19 mouse cellular contexts compared by ENCODE assay signal in the genomic region with DNA sequence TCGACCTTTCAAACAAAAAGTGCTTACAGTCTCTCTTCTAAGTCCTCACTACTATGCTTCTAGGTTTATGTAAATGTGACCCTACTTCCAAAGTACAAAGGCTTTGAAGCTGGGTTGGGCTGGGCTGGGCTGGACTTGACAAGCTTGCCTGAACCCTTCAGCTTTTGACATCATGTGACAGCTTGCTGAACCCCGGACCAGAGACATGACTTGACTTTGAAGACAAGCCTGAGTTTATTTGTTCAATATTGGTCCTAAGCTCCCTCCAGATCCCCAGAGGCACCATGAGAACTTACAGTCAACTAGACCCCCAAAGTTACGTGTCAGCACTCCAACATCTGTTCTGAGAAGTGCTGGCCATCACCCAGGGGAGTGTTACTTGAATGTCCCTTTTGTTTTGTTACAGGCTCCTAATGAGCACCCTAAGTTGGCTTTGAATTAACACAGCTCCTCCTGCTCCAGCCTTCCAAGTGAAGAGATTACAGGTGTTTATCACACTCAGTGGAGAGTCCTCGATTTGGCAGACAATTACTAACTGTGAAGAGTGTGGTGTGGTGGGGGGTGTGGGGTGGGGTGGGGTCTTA.
DNase-seq lines count a peak whose midpoint lies in the region; ATAC-seq and TF ChIP-seq lines count a peak whose summit lies in the region.
"Had no signal": no experiment of that assay in that cellular context is flagged by ENCODE, and none has a peak within 500 bp of the region (broad histone marks: within the 10 kb centered on the region; RNA-seq: fewer than 3 reads in every experiment).

No protein-coding gene starts in this region.

- no peaks in the 10 kb centered on the region for H3K36me3 ChIP-seq in lung, embryonic 14.5 days (ENCODE audit: insufficient read depth)
- H3K36me3 ChIP-seq in heart, embryonic 15.5 days = no peaks in the 10 kb centered on the region
- H3K36me3 ChIP-seq: forebrain, embryonic 12.5 days; liver, embryonic 12.5 days; midbrain, embryonic 12.5 days; neural tube, embryonic 15.5 days had no signal

- H3K4me1 ChIP-seq in lung, embryonic 14.5 days (ENCODE audit: insufficient read depth) = 0 out of 2 replicates have a peak, but pooled peaks cover 3% of the 10 kb centered on the region
- 0 out of 2 replicates have a peak, but pooled peaks cover 5% of the 10 kb centered on the region for H3K4me1 ChIP-seq in heart, embryonic 15.5 days (replicated peaks)
- H3K4me1 ChIP-seq: forebrain, embryonic 12.5 days; liver, embryonic 12.5 days; neural tube, embryonic 15.5 days had no signal

- no peak overlapping the region for H3K9ac ChIP-seq in lung, embryonic 14.5 days
- no peak overlapping the region for H3K9ac ChIP-seq in heart, embryonic 15.5 days
- H3K9ac ChIP-seq: forebrain, embryonic 12.5 days; liver, embryonic 12.5 days; midbrain, embryonic 12.5 days; neural tube, embryonic 15.5 days had no signal

- H3K27ac ChIP-seq in gastrocnemius, adult 2 months = peak overlapping the region; percentile 16; the same call in 1 of the 2 replicates
- no peak overlapping the region for H3K27ac ChIP-seq in lung, embryonic 14.5 days (ENCODE audit: low read depth)
- no peak overlapping the region for H3K27ac ChIP-seq in heart, embryonic 15.5 days
- H3K27ac ChIP-seq: forebrain, embryonic 12.5 days; kidney, postnatal 0 days; liver, embryonic 12.5 days; midbrain, embryonic 12.5 days had no signal

- no peak for TF ChIP-seq POLR2A in brain, embryonic 14.5 days (IDR thresholded peaks at IDR 0.05; ENCODE audit: borderline replicate concordance, extremely low read depth, insufficient read depth, insufficient read length, poor library complexity, severe bottlenecking)

- H3K4me3 ChIP-seq in gastrocnemius, adult 2 months = no peak overlapping the region
- no peak overlapping the region for H3K4me3 ChIP-seq in lung, embryonic 14.5 days (ENCODE audit: low read depth, low read length)
- no peak overlapping the region for H3K4me3 ChIP-seq in heart, embryonic 15.5 days
- H3K4me3 ChIP-seq: forebrain, embryonic 12.5 days; liver, embryonic 12.5 days; midbrain, embryonic 12.5 days; myocyte; neural tube, embryonic 15.5 days had no signal

- 31% methylated on average over 4 of the region's 4 CpGs for WGBS in lung, embryonic 14.5 days
- 28% methylated on average over 4 of the region's 4 CpGs for WGBS in heart, embryonic 15.5 days

- no peak for DNase-seq in gastrocnemius, adult 2 months
- DNase-seq in gastrocnemius, postnatal 4 days (ENCODE audit: low spot score in 2 of 2) = no peak
- peak; percentile 13 for DNase-seq in lung, embryonic 14.5 days
- no peak for DNase-seq in lung, adult 18-20 months
- peak; percentile 57 for DNase-seq in brain, embryonic 14.5 days (ENCODE audit: low read depth)
- DNase-seq in urinary bladder, postnatal 25 days (ENCODE audit: low spot score) = no peak
- DNase-seq: B cell, adult 2 months; cerebellum, adult 11-12 months; kidney, adult 11 months; right cerebral cortex, postnatal 25 days; thymus, postnatal 4 days had no signal

- intact Hi-C loops in gastrocnemius, adult 2 months (cut with DNase I) = no loop called here

- no peak for TF ChIP-seq CTCF in gastrocnemius, adult 2 months (IDR thresholded peaks at IDR 0.05)
- no peak for TF ChIP-seq CTCF in lung, embryonic 14.5 days (IDR thresholded peaks at IDR 0.05; ENCODE audit: low read depth)
- no peak for TF ChIP-seq CTCF in brain, embryonic 14.5 days (IDR thresholded peaks at IDR 0.05; ENCODE audit: borderline replicate concordance, extremely low read depth, insufficient read depth, insufficient read length)

- H3K27me3 ChIP-seq in lung, embryonic 14.5 days (ENCODE audit: insufficient read depth, low read length) = no peaks in the 10 kb centered on the region
- H3K27me3 ChIP-seq in heart, embryonic 15.5 days = no peaks in the 10 kb centered on the region
- H3K27me3 ChIP-seq: forebrain, embryonic 12.5 days; midbrain, embryonic 12.5 days; neural tube, embryonic 15.5 days had no signal

- no peaks in the 10 kb centered on the region for H3K9me3 ChIP-seq in lung, embryonic 14.5 days (ENCODE audit: low read depth, low read length)
- no peaks in the 10 kb centered on the region for H3K9me3 ChIP-seq in heart, embryonic 15.5 days (replicated peaks)
- H3K9me3 ChIP-seq: forebrain, embryonic 12.5 days; liver, embryonic 12.5 days; midbrain, embryonic 12.5 days; neural tube, embryonic 15.5 days had no signal

- no peak overlapping the region; the same call in 1 of the 2 replicates for H3K4me2 ChIP-seq in lung, embryonic 14.5 days
- peak overlapping the region; percentile 38; the same call in 1 of the 2 replicates for H3K4me2 ChIP-seq in heart, embryonic 15.5 days
- H3K4me2 ChIP-seq: forebrain, embryonic 12.5 days; liver, embryonic 12.5 days; midbrain, embryonic 12.5 days; neural tube, embryonic 15.5 days had no signal

- ATAC-seq in lung, embryonic 14.5 days (ENCODE audit: insufficient read depth) = no peak
- ATAC-seq in heart, embryonic 15.5 days (replicated peaks; ENCODE audit: insufficient number of reproducible peaks, insufficient read depth, low FRiP score, low read depth) = no peak
- ATAC-seq: hindbrain, embryonic 16.5 days; liver, embryonic 12.5 days had no signal

Comparison
In these comparisons a context has a peak if more than half of its experiments do, and no peak if none do; other contexts are left out.
1. DNase-seq: peak in lung, embryonic 14.5 days (single experiment) and brain, embryonic 14.5 days (single experiment); none in gastrocnemius, adult 2 months (single experiment), gastrocnemius, postnatal 4 days (0 of 2), lung, adult 18-20 months (0 of 2) and urinary bladder, postnatal 25 days (single experiment).